26 mouse cellular contexts compared by ENCODE assay signal in the genomic region with DNA sequence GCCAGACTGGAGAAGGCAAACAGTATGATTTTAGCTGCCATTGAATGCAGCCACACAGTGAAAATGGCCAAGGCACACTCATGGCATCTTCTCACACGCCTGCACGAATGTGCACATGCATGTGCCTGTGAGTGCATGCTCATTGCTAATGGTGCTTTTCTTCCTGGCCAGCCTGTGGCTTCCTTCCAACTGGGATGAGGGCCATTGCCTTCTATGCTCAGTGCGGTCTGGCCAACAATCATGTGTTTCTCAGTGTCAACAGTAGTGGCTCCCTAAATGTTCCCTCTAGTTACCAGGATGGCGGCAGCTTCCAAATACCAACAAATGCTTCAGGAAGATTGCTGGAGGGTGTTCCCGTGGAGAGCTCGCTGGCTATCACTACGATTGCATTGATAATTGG.
DNase-seq lines count a peak whose midpoint lies in the region; ATAC-seq and TF ChIP-seq lines count a peak whose summit lies in the region.
"Had no signal": no experiment of that assay in that cellular context is flagged by ENCODE, and none has a peak within 500 bp of the region (broad histone marks: within the 10 kb centered on the region; RNA-seq: fewer than 3 reads in every experiment).

No protein-coding gene starts in this region.

- TF ChIP-seq CTCF in midbrain, postnatal 0 days (IDR thresholded peaks at IDR 0.05) = no peak

- WGBS in forebrain, embryonic 14.5 days = 84% methylated on average over 7 of the region's 7 CpGs
- 90% methylated on average over 7 of the region's 7 CpGs for WGBS in forebrain, embryonic 11.5 days
- 80% methylated on average over 7 of the region's 7 CpGs for WGBS in heart, embryonic 10.5 days
- WGBS in midbrain, postnatal 0 days = 86% methylated on average over 7 of the region's 7 CpGs
- WGBS in midbrain, embryonic 14.5 days = 97% methylated on average over 7 of the region's 7 CpGs

- no peaks in the 10 kb centered on the region for H3K9me3 ChIP-seq in forebrain, embryonic 14.5 days (replicated peaks; ENCODE audit: control insufficient read depth, low read length)
- H3K9me3 ChIP-seq in forebrain, embryonic 11.5 days (ENCODE audit: control insufficient read depth, low read length) = no peaks in the 10 kb centered on the region
- no peaks in the 10 kb centered on the region for H3K9me3 ChIP-seq in heart, embryonic 10.5 days
- no peaks in the 10 kb centered on the region for H3K9me3 ChIP-seq in midbrain, postnatal 0 days (ENCODE audit: low read length)
- H3K9me3 ChIP-seq in midbrain, embryonic 14.5 days (ENCODE audit: control insufficient read depth, low read length) = no peaks in the 10 kb centered on the region
- H3K9me3 ChIP-seq: embryonic facial prominence, embryonic 15.5 days; heart, embryonic 12.5 days; hindbrain, embryonic 15.5 days; intestine, embryonic 15.5 days; limb, embryonic 10.5 days; midbrain, embryonic 13.5 days; neural tube, embryonic 12.5 days had no signal

- no peaks in the 10 kb centered on the region for H3K4me1 ChIP-seq in forebrain, embryonic 14.5 days (ENCODE audit: control insufficient read depth, insufficient read depth, low read length)
- H3K4me1 ChIP-seq in forebrain, embryonic 11.5 days (replicated peaks; ENCODE audit: control insufficient read depth, insufficient read depth, low read length) = no peaks in the 10 kb centered on the region
- no peaks in the 10 kb centered on the region for H3K4me1 ChIP-seq in heart, embryonic 10.5 days
- H3K4me1 ChIP-seq in midbrain, postnatal 0 days (ENCODE audit: insufficient read depth, low read length) = no peaks in the 10 kb centered on the region
- no peaks in the 10 kb centered on the region for H3K4me1 ChIP-seq in midbrain, embryonic 14.5 days (ENCODE audit: control insufficient read depth, insufficient read depth, low read length)
- H3K4me1 ChIP-seq: embryonic facial prominence, embryonic 15.5 days; heart, embryonic 12.5 days; hindbrain, embryonic 15.5 days; intestine, embryonic 15.5 days; limb, embryonic 10.5 days; midbrain, embryonic 13.5 days; neural tube, embryonic 12.5 days had no signal

- no peaks in the 10 kb centered on the region for H3K27me3 ChIP-seq in forebrain, embryonic 14.5 days (replicated peaks; ENCODE audit: control insufficient read depth, insufficient read depth, low read length)
- H3K27me3 ChIP-seq in forebrain, embryonic 11.5 days (ENCODE audit: control insufficient read depth, insufficient read depth, low read length) = no peaks in the 10 kb centered on the region
- H3K27me3 ChIP-seq in heart, embryonic 10.5 days (ENCODE audit: insufficient read depth, poor library complexity, severe bottlenecking) = no peaks in the 10 kb centered on the region; the same call in 1 of the 2 replicates
- no peaks in the 10 kb centered on the region for H3K27me3 ChIP-seq in midbrain, postnatal 0 days (ENCODE audit: insufficient read depth, low read length)
- H3K27me3 ChIP-seq in midbrain, embryonic 14.5 days (ENCODE audit: control insufficient read depth, insufficient read depth, low read length) = no peaks in the 10 kb centered on the region
- H3K27me3 ChIP-seq: embryonic facial prominence, embryonic 15.5 days; hindbrain, embryonic 15.5 days; intestine, embryonic 15.5 days; midbrain, embryonic 13.5 days; neural tube, embryonic 12.5 days had no signal

- H3K36me3 ChIP-seq in forebrain, embryonic 14.5 days (ENCODE audit: control insufficient read depth, insufficient read depth, low read length) = no peaks in the 10 kb centered on the region
- no peaks in the 10 kb centered on the region for H3K36me3 ChIP-seq in forebrain, embryonic 11.5 days (ENCODE audit: control insufficient read depth, insufficient read depth, low read length)
- H3K36me3 ChIP-seq in heart, embryonic 10.5 days = no peaks in the 10 kb centered on the region
- no peaks in the 10 kb centered on the region for H3K36me3 ChIP-seq in midbrain, postnatal 0 days (ENCODE audit: insufficient read depth, low read length)
- no peaks in the 10 kb centered on the region for H3K36me3 ChIP-seq in midbrain, embryonic 14.5 days (ENCODE audit: control insufficient read depth, insufficient read depth, low read length)
- H3K36me3 ChIP-seq: embryonic facial prominence, embryonic 15.5 days; heart, embryonic 12.5 days; hindbrain, embryonic 15.5 days; intestine, embryonic 15.5 days; limb, embryonic 10.5 days; midbrain, embryonic 13.5 days; neural tube, embryonic 12.5 days had no signal

- no peak overlapping the region for H3K4me2 ChIP-seq in forebrain, embryonic 14.5 days (ENCODE audit: low read length)
- H3K4me2 ChIP-seq in forebrain, embryonic 11.5 days (ENCODE audit: low read depth, low read length, severe bottlenecking) = no peak overlapping the region
- no peak overlapping the region for H3K4me2 ChIP-seq in midbrain, postnatal 0 days (ENCODE audit: low read depth, low read length, poor library complexity, severe bottlenecking)
- H3K4me2 ChIP-seq in midbrain, embryonic 14.5 days (ENCODE audit: low read length) = no peak overlapping the region
- H3K4me2 ChIP-seq: embryonic facial prominence, embryonic 15.5 days; heart, embryonic 12.5 days; hindbrain, embryonic 15.5 days; intestine, embryonic 15.5 days; liver, embryonic 11.5 days; midbrain, embryonic 13.5 days; neural tube, embryonic 12.5 days had no signal

- no peak overlapping the region for H3K9ac ChIP-seq in forebrain, embryonic 14.5 days (ENCODE audit: low read length)
- H3K9ac ChIP-seq in forebrain, embryonic 11.5 days (ENCODE audit: low read length) = no peak overlapping the region
- no peak overlapping the region for H3K9ac ChIP-seq in midbrain, postnatal 0 days (replicated peaks; ENCODE audit: low read length, poor library complexity, severe bottlenecking)
- H3K9ac ChIP-seq in midbrain, embryonic 14.5 days (replicated peaks; ENCODE audit: low read length) = no peak overlapping the region
- H3K9ac ChIP-seq: embryonic facial prominence, embryonic 15.5 days; heart, embryonic 12.5 days; hindbrain, embryonic 15.5 days; intestine, embryonic 15.5 days; liver, postnatal 0 days; midbrain, embryonic 13.5 days; neural tube, embryonic 12.5 days had no signal

- ATAC-seq in forebrain, embryonic 14.5 days = no peak
- no peak for ATAC-seq in forebrain, embryonic 11.5 days (replicated peaks; ENCODE audit: low FRiP score)
- ATAC-seq in midbrain, postnatal 0 days (ENCODE audit: low FRiP score) = no peak
- no peak for ATAC-seq in midbrain, embryonic 14.5 days (ENCODE audit: low FRiP score, low TSS enrichment)
- ATAC-seq: intestine, embryonic 15.5 days; liver, postnatal 0 days; midbrain, embryonic 13.5 days had no signal

- peak; percentile 21 for DNase-seq in adrenal gland, postnatal 10 days
- no peak for DNase-seq in adrenal gland, postnatal 4 days (ENCODE audit: low spot score in 2 of 2)
- peak; percentile 20 for DNase-seq in forebrain, embryonic 14.5 days (ENCODE audit: low spot score)
- no peak for DNase-seq in forebrain, embryonic 11.5 days (ENCODE audit: low spot score)
- DNase-seq in heart, postnatal 4 days = peak; percentile 6
- DNase-seq in heart, embryonic 10.5 days (ENCODE audit: low spot score) = no peak
- peak; percentile 14 for DNase-seq in midbrain, postnatal 0 days (ENCODE audit: low spot score)
- DNase-seq in midbrain, embryonic 14.5 days = no peak
- DNase-seq: gastrocnemius, postnatal 25 days; kidney, adult 8-10 months; kidney, postnatal 10 days; liver, postnatal 0 days; lung, postnatal 14 days; retina, postnatal 1 day; right cerebral cortex, postnatal 25 days; spleen, adult 18-20 months; thymus, postnatal 14 days had no signal

- no peak overlapping the region for H3K27ac ChIP-seq in forebrain, embryonic 14.5 days (ENCODE audit: low read depth, low read length)
- no peak overlapping the region for H3K27ac ChIP-seq in forebrain, embryonic 11.5 days (ENCODE audit: low read depth, low read length)
- no peak overlapping the region for H3K27ac ChIP-seq in heart, embryonic 10.5 days
- no peak overlapping the region for H3K27ac ChIP-seq in midbrain, postnatal 0 days (ENCODE audit: low read depth, low read length)
- H3K27ac ChIP-seq in midbrain, embryonic 14.5 days (replicated peaks; ENCODE audit: low read depth, low read length) = no peak overlapping the region
- H3K27ac ChIP-seq: embryonic facial prominence, embryonic 15.5 days; hindbrain, embryonic 15.5 days; intestine, embryonic 15.5 days; left cerebral cortex, adult 2 months; limb, embryonic 10.5 days; midbrain, embryonic 13.5 days; neural tube, embryonic 12.5 days had no signal

- no peak overlapping the region for H3K4me3 ChIP-seq in forebrain, embryonic 14.5 days (ENCODE audit: low read depth, low read length)
- H3K4me3 ChIP-seq in forebrain, embryonic 11.5 days (ENCODE audit: low read depth, low read length) = no peak overlapping the region
- no peak overlapping the region for H3K4me3 ChIP-seq in heart, embryonic 10.5 days
- no peak overlapping the region for H3K4me3 ChIP-seq in midbrain, postnatal 0 days (ENCODE audit: low read depth, low read length)
- H3K4me3 ChIP-seq in midbrain, embryonic 14.5 days (replicated peaks; ENCODE audit: low read depth, low read length) = no peak overlapping the region
- H3K4me3 ChIP-seq: embryonic facial prominence, embryonic 15.5 days; heart, embryonic 12.5 days; hindbrain, embryonic 15.5 days; intestine, embryonic 15.5 days; left cerebral cortex, adult 2 months; limb, embryonic 10.5 days; midbrain, embryonic 13.5 days; neural tube, embryonic 12.5 days had no signal

Comparison
In these comparisons a context has a peak if more than half of its experiments do, and no peak if none do; other contexts are left out.
1. DNase-seq: peak in adrenal gland, postnatal 10 days (single experiment), forebrain, embryonic 14.5 days (single experiment), heart, postnatal 4 days (single experiment) and midbrain, postnatal 0 days (single experiment); none in adrenal gland, postnatal 4 days (0 of 2), forebrain, embryonic 11.5 days (single experiment), heart, embryonic 10.5 days (single experiment) and midbrain, embryonic 14.5 days (single experiment).